Mouse (Mus musculus) limb, embryonic 14.5 days (tissue): ENCODE measurements around the gene Plcl2. TPM values are rescaled to one million over a fixed set of nuclear protein-coding genes. Genes with fewer than 3 reads are reported as not detected.
A peak's percentile ranks its signal among the peaks of the same experiment; 100 is the strongest.

Source experiments
- ATAC-seq: fragments of 200-750 bp; cut with Nextera tagmentation; 2 replicates; pipeline ENCODE4 v1.8.0; 2017; ENCODE audit warnings: low read depth, moderate number of reproducible peaks, moderate TSS enrichment; ENCODE audit not compliant: low FRiP score
- DNase-seq: peaks from one replicate; pipeline ENCODE4 v3.0.0-alpha.2; 2015; ENCODE audit warnings: low spot score
- H3K27ac ChIP-seq: fragments of 300-500 bp; sonication (generic); replicated peaks from 2 replicates; pipeline ENCODE4 v1.5.1; 2014; ENCODE audit warnings: low read depth, mild to moderate bottlenecking, low read length, moderate library complexity, mixed read lengths
- H3K27me3 ChIP-seq: fragments of 300-500 bp; sonication (generic); 2 replicates; pipeline ENCODE4 v1.6.1; 2014; ENCODE audit warnings: low read length, mixed read lengths; ENCODE audit not compliant: control insufficient read depth, insufficient read depth
- H3K36me3 ChIP-seq: fragments of 300-500 bp; sonication (generic); 2 replicates; pipeline ENCODE4 v1.6.1; 2014; ENCODE audit warnings: mild to moderate bottlenecking, low read length, moderate library complexity, mixed read lengths; ENCODE audit not compliant: control insufficient read depth, insufficient read depth
- H3K4me1 ChIP-seq: fragments of 300-500 bp; sonication (generic); 2 replicates; pipeline ENCODE4 v1.6.1; 2014; ENCODE audit warnings: antibody characterized with exemption, low read length, mixed read lengths; ENCODE audit not compliant: control insufficient read depth, insufficient read depth
- H3K4me2 ChIP-seq: fragments of 300-500 bp; sonication (generic); replicated peaks from 2 replicates; pipeline ENCODE4 v1.6.1; 2014; ENCODE audit warnings: low read depth, mild to moderate bottlenecking, low read length, moderate library complexity; ENCODE audit not compliant: severe bottlenecking
- H3K4me3 ChIP-seq: fragments of 300-500 bp; sonication (generic); replicated peaks from 2 replicates; pipeline ENCODE4 v1.5.1; 2014; ENCODE audit warnings: low read length
- H3K9ac ChIP-seq: fragments of 300-500 bp; sonication (generic); 2 replicates; pipeline ENCODE4 v1.6.1; 2014; ENCODE audit warnings: mild to moderate bottlenecking, low read depth, low read length, moderate library complexity; ENCODE audit not compliant: severe bottlenecking
- H3K9me3 ChIP-seq: fragments of 300-500 bp; sonication (generic); 2 replicates; pipeline ENCODE4 v1.6.1; 2016; ENCODE audit warnings: low read length; ENCODE audit not compliant: control insufficient read depth
- POLR2A ChIP-seq: fragments of 200-500 bp; IDR thresholded peaks from 2 replicates; pipeline ENCODE4 v1.8.0; 2012; ENCODE audit warnings: inconsistent platforms, mild to moderate bottlenecking, moderate library complexity, borderline replicate concordance; ENCODE audit not compliant: insufficient read depth, insufficient read length; ENCODE audit errors: extremely low read depth
- WGBS: fragments of 180-500 bp; shearing (Covaris S2); extraction: QIAGEN DNeasy Blood & Tissue Kit; methylation state at CpG from one replicate; pipeline ENCODE4 v1.1.7; 2014; 5-methylcytosine and 5-hydroxymethylcytosine counted together
- polyA plus RNA-seq, 2 experiments: library from polyadenylated mRNA; depleted of rRNA in 1 of 2; stranded (reverse) in 1 of 2; unstranded in 1 of 2; fragments of >200 nt; fragmentation: Nextera tagmentation in 1 of 2; extraction: Ambion mirVana in 1 of 2; gene quantifications; 2 replicates each; pipeline versions ENCODE4 v1.2.1 to v1.2.3; 2012 to 2014

Gene Plcl2
- polyA plus RNA-seq, 2 experiments, result 4.9 to 6.7 TPM

GRCm38 (mm10) chr17:50495216-50495889 is 13.8 kb upstream of the Plcl2 start:
- DNase-seq, result peak; percentile 67
- Histone ChIP-seq H3K27me3 (no peaks in the 10 kb centered on the region), H3K4me1 (peaks cover 9% of the 10 kb centered on the region; the same call in 1 of the 2 replicates), H3K4me3 (no peak overlapping the region), H3K9ac (no peak overlapping the region), H3K27ac (no peak overlapping the region), H3K36me3 (no peaks in the 10 kb centered on the region), H3K9me3 (no peaks in the 10 kb centered on the region), H3K4me2 (no peak overlapping the region)
- ATAC-seq, result peak; percentile 67; the same call in 1 of the 2 replicates
- no peak for TF ChIP-seq POLR2A
- WGBS, result 38% methylated on average over 10 of the region's 10 CpGs

- Histone ChIP-seq H3K27ac (no peak overlapping the region), H3K27me3 (no peaks in the 10 kb centered on the region), H3K36me3 (no peaks in the 10 kb centered on the region), H3K9me3 (no peaks in the 10 kb centered on the region), H3K9ac (no peak overlapping the region), H3K4me1 (peaks cover 9% of the 10 kb centered on the region; the same call in 1 of the 2 replicates), H3K4me2 (no peak overlapping the region), H3K4me3 (no peak overlapping the region)
- DNase-seq (no peak), ATAC-seq (no peak)
- no peak for TF ChIP-seq POLR2A
- 34% methylated on average over 7 of the region's 7 CpGs for WGBS
Measured at GRCm38 (mm10) chr17:50498062-50498697, 11.0 kb upstream of the Plcl2 start.

- peaks cover 9% of the 10 kb centered on the region; the same call in 1 of the 2 replicates for H3K4me1 ChIP-seq
- WGBS, result 52% methylated on average over 16 of the region's 16 CpGs
- H3K27me3 ChIP-seq, result no peaks in the 10 kb centered on the region
- DNase-seq (no peak), ATAC-seq (no peak)
- H3K4me2 ChIP-seq, result no peak overlapping the region
- no peak overlapping the region for H3K9ac ChIP-seq
- no peaks in the 10 kb centered on the region for H3K9me3 ChIP-seq
- H3K36me3 ChIP-seq, result no peaks in the 10 kb centered on the region
- no peak for TF ChIP-seq POLR2A
- no peak overlapping the region for H3K4me3 ChIP-seq
- H3K27ac ChIP-seq, result no peak overlapping the region
Measured at GRCm38 (mm10) chr17:50499091-50499790, 10.0 kb upstream of the Plcl2 start.

- no peak overlapping the region for H3K9ac ChIP-seq
- H3K36me3 ChIP-seq, result no peaks in the 10 kb centered on the region
- H3K4me3 ChIP-seq, result no peak overlapping the region
- H3K4me1 ChIP-seq, result peaks cover 7% of the 10 kb centered on the region; the same call in 1 of the 2 replicates
- H3K27ac ChIP-seq, result no peak overlapping the region
- no peak overlapping the region for H3K4me2 ChIP-seq
- DNase-seq, result no peak
- TF ChIP-seq POLR2A, result no peak
- WGBS, result 81% methylated on average over 6 of the region's 6 CpGs
- ATAC-seq, result no peak
- H3K27me3 ChIP-seq, result no peaks in the 10 kb centered on the region
- no peaks in the 10 kb centered on the region for H3K9me3 ChIP-seq
Measured at GRCm38 (mm10) chr17:50500806-50501205, 8.4 kb upstream of the Plcl2 start.

- ATAC-seq, result no peak
- WGBS, result 80% methylated on average over 7 of the region's 7 CpGs
- Histone ChIP-seq H3K4me2 (no peak overlapping the region), H3K27me3 (no peaks in the 10 kb centered on the region), H3K4me3 (no peak overlapping the region), H3K9me3 (no peaks in the 10 kb centered on the region), H3K4me1 (0 out of 2 replicates have a peak, but pooled peaks cover 4% of the 10 kb centered on the region), H3K9ac (no peak overlapping the region), H3K27ac (no peak overlapping the region), H3K36me3 (no peaks in the 10 kb centered on the region)
- no peak for TF ChIP-seq POLR2A
- DNase-seq, result no peak
Measured at GRCm38 (mm10) chr17:50503075-50503474, 6.1 kb upstream of the Plcl2 start.
